Mouse (Mus musculus): ENCODE data around the gene Pspn. TPM values are rescaled to one million over a fixed set of nuclear protein-coding genes. Genes with fewer than 3 reads are reported as not detected.

Gene Pspn
- polyA plus RNA-seq, 1 experiment from 2014 or later = not detected

DNA sequence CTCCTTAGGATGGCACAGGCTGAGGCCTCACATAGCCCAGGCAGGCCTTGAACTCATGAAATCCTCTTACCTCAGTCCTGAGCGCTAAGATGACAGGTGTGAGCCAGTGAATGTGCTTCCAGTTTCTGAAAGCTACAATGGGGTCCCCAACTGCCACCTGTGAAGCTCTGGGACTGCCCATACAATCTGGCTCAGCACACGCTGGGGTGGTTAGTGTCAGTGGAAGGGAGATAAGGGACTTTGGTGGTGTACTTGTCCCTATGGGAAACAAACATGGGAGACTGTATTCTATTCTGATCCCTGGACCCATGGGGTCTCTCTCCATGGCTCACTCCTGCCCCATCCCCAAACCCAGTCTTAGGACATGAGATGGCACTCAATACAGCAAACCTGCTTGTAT, 19.9 kb upstream of the Pspn start:
- ATAC-seq (ENCODE audit: insufficient number of reproducible peaks, low FRiP score, low TSS enrichment, low read depth) = no peak
- H3K4me3 ChIP-seq = no peak overlapping the region
- H3K4me1 ChIP-seq = no peaks in the 10 kb centered on the region
- no peak overlapping the region for H3K9ac ChIP-seq
- 87% methylated on average over 2 of the region's 2 CpGs for WGBS
- no peaks in the 10 kb centered on the region for H3K27me3 ChIP-seq
- H3K4me2 ChIP-seq = no peak overlapping the region
- H3K9me3 ChIP-seq = no peaks in the 10 kb centered on the region
- peaks cover 53% of the 10 kb centered on the region for H3K36me3 ChIP-seq
- H3K27ac ChIP-seq = no peak overlapping the region

- Histone ChIP-seq H3K9ac (no peak overlapping the region), H3K36me3 (peaks cover 16% of the 10 kb centered on the region), H3K4me2 (peak overlapping the region; percentile 81), H3K27ac (peak overlapping the region; percentile 95), H3K4me3 (peak overlapping the region; percentile 75), H3K9me3 (no peaks in the 10 kb centered on the region), H3K27me3 (no peaks in the 10 kb centered on the region), H3K4me1 (peaks cover 19% of the 10 kb centered on the region)
- ATAC-seq (ENCODE audit: insufficient number of reproducible peaks, low FRiP score, low TSS enrichment, low read depth) = no peak
- WGBS = 69% methylated on average over 13 of the region's 13 CpGs
Observed at GRCm38 (mm10) chr17:57012245-57012795, 12.5 kb upstream of the Pspn start.

- no peaks in the 10 kb centered on the region for H3K9me3 ChIP-seq
- peak within 1 kb of the TSS; percentile 75 for H3K4me3 ChIP-seq
- under 1% methylated on average over 51 of the region's 51 CpGs for WGBS
- H3K4me2 ChIP-seq = peak within 1 kb of the TSS; percentile 81
- peaks cover 25% of the 10 kb centered on the region for H3K36me3 ChIP-seq
- peak within 1 kb of the TSS; percentile 79 for H3K9ac ChIP-seq
- H3K27ac ChIP-seq = peak within 1 kb of the TSS; percentile 95
- peaks cover 19% of the 10 kb centered on the region for H3K4me1 ChIP-seq
- H3K27me3 ChIP-seq = no peaks in the 10 kb centered on the region
- peak; percentile 90 for ATAC-seq (ENCODE audit: insufficient number of reproducible peaks, low FRiP score, low TSS enrichment, low read depth)
Observed at GRCm38 (mm10) chr17:57011236-57012141, 11.7 kb upstream of the Pspn start, which contains the start of the genes Gtf2f1 and Gm17949. Gtf2f1 (minus strand) TSS chr17:57011288. Gm17949 (plus strand) TSS chr17:57011469.

- Histone ChIP-seq H3K36me3 (peaks cover 31% of the 10 kb centered on the region), H3K27me3 (no peaks in the 10 kb centered on the region), H3K9ac (peak overlapping the region; percentile 79), H3K4me2 (peak overlapping the region; percentile 81), H3K9me3 (no peaks in the 10 kb centered on the region), H3K4me3 (peak overlapping the region; percentile 75), H3K4me1 (peaks cover 19% of the 10 kb centered on the region), H3K27ac (peak overlapping the region; percentile 86)
- 1% methylated on average over 19 of the region's 19 CpGs for WGBS
- ATAC-seq (ENCODE audit: insufficient number of reproducible peaks, low FRiP score, low TSS enrichment, low read depth) = peak; percentile 41; the same call in 1 of the 2 replicates
Observed at GRCm38 (mm10) chr17:57010911-57011235, 11.1 kb upstream of the Pspn start.

DNA sequence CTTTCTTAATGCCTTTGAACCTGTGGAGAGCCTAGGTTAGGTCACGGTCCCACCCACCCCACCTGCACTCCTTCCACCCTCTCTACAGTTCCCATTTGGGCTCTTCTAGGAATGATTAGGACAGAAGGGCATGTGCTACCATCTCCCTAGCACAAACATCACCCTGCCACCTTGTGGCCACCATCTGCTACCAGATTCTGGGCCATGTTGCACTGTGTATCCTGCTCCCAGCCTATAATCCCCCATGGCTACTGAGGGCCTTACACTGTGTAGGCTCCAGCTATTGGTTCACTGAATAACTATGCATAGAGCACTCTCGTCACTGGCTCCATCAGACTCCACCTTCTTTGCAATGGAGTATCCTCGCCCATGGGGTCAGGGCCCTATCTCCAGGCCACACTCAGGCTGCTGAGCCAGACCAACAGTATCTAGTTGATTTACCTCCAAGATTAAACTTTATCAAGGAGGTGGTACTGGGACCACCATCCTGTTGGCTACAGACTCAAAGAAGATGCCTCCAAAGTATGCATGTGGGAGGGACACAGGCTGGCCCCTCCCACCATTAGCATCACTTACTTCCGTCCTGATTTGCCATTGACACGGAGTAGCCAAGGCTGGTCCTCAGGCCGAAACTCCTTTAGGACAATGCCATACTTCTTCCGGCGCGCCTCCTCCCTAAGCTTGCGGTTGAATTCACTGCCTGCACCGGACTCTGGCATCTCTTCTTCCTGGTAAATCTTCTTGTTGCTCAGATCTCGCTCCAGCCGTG, 7.5 kb upstream of the Pspn start:
- Histone ChIP-seq H3K4me2 (no peak overlapping the region), H3K4me3 (no peak overlapping the region), H3K9ac (no peak overlapping the region), H3K9me3 (no peaks in the 10 kb centered on the region), H3K27me3 (no peaks in the 10 kb centered on the region), H3K4me1 (peaks cover 15% of the 10 kb centered on the region), H3K27ac (no peak overlapping the region; the same call in 1 of the 2 replicates), H3K36me3 (peaks cover 66% of the 10 kb centered on the region)
- 96% methylated on average over 13 of the region's 13 CpGs for WGBS
- ATAC-seq (ENCODE audit: insufficient number of reproducible peaks, low FRiP score, low TSS enrichment, low read depth) = no peak

- Histone ChIP-seq H3K4me2 (no peak overlapping the region), H3K27me3 (no peaks in the 10 kb centered on the region), H3K9ac (no peak overlapping the region), H3K9me3 (no peaks in the 10 kb centered on the region), H3K4me1 (no peaks in the 10 kb centered on the region), H3K27ac (no peak overlapping the region), H3K36me3 (peaks cover 79% of the 10 kb centered on the region), H3K4me3 (no peak overlapping the region)
- 90% methylated on average over 7 of the region's 7 CpGs for WGBS
- no peak for ATAC-seq (ENCODE audit: insufficient number of reproducible peaks, low FRiP score, low TSS enrichment, low read depth)
Observed at GRCm38 (mm10) chr17:57003994-57004393, 4.2 kb upstream of the Pspn start.

DNA sequence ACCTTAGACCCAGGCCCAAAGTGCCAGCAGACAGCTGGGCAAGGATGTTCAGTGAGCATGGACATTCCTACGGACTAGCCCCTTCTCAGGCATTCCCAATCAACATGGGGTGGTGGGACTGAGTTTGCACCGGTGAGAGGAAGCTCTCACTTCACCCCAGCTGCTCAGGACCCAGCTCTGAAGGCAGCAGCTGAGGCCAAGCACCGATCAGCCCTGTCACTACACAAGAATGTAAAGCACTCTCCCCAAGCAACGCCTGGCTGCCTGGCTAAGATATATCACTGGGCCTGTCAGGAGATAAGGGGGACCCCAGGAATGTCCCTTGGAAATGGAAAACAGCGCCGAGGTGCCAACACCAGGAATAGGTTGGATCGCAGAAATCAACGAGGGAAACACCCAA, 1.4 kb upstream of the Pspn start:
- no peak overlapping the region for H3K4me2 ChIP-seq
- no peaks in the 10 kb centered on the region for H3K27me3 ChIP-seq
- peaks cover 10% of the 10 kb centered on the region for H3K4me1 ChIP-seq
- ATAC-seq (ENCODE audit: insufficient number of reproducible peaks, low FRiP score, low TSS enrichment, low read depth) = no peak
- WGBS = 59% methylated on average over 8 of the region's 8 CpGs
- H3K4me3 ChIP-seq = no peak overlapping the region
- no peaks in the 10 kb centered on the region for H3K9me3 ChIP-seq
- peak overlapping the region; percentile 27; the same call in 1 of the 2 replicates for H3K27ac ChIP-seq
- H3K36me3 ChIP-seq = peaks cover 67% of the 10 kb centered on the region
- no peak overlapping the region for H3K9ac ChIP-seq

DNA sequence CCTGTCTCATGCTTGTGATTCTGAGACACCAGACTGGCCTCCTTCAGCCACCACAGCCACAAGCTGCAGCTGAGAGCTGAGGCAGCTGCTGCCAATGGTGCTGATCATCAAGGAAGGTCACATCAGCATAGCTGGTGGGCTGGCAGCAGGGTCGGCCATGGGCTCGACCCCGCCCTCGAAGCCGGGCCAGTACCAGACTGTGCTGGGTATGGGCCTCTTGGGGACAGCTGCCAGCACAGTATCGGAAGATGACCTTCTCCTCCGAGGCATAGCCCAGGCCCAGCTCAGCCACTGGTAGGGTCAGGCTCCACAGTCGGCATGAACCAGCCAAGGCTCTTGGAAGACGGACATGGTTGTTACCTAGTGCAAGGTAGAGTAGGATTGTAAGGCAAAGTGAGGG, 404 bp downstream of the Pspn start:
- 88% methylated on average over 9 of the region's 9 CpGs for WGBS
- Histone ChIP-seq H3K9ac (no peak overlapping the region), H3K9me3 (no peaks in the 10 kb centered on the region), H3K36me3 (peaks cover 67% of the 10 kb centered on the region), H3K4me1 (peaks cover 10% of the 10 kb centered on the region), H3K27ac (no peak overlapping the region), H3K4me3 (no peak overlapping the region), H3K4me2 (no peak overlapping the region), H3K27me3 (no peaks in the 10 kb centered on the region)
- ATAC-seq (ENCODE audit: insufficient number of reproducible peaks, low FRiP score, low TSS enrichment, low read depth) = no peak

DNA sequence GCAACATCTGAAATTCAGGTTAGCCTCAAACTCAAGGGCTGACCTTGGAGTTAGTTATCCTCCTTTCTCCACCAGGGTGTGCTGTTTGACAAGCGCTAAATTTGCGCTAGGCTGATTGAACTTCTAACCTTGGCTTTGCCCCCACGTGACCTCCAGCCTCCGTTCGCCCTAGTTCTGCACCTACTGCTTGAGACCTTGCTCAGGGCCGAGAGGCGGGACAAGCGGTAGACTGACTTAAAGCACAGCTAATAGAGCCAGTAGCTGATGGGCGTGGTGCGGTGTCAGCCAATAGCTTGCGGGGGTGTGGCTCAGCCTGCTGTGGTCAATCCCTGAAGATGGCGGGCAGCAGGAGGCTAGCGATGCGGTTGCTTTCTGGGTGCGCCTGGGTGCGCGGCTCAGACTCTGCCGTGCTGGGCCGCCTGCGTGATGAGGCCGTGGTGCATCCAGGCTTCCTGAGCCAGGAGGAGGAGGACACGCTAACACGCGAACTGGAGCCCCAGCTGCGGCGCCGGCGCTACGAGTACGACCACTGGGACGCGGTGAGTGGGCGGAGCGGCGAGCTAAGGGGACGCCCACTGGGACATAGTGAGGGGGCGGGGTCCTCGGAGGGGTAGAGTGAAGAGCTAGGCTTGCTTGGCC, 2.7 kb downstream of the Pspn start, which contains the start of gene Alkbh7:
Gene Alkbh7, plus strand, starts transcription at position 311 of the 639 bp plus-strand sequence.
- H3K4me1 ChIP-seq = peaks cover 10% of the 10 kb centered on the region
- peak within 1 kb of the TSS; percentile 65 for H3K9ac ChIP-seq
- peak; percentile 98 for ATAC-seq (ENCODE audit: insufficient number of reproducible peaks, low FRiP score, low TSS enrichment, low read depth)
- H3K9me3 ChIP-seq = no peaks in the 10 kb centered on the region
- H3K4me2 ChIP-seq = peak within 1 kb of the TSS; percentile 70
- peaks cover 68% of the 10 kb centered on the region for H3K36me3 ChIP-seq
- H3K27ac ChIP-seq = peak within 1 kb of the TSS; percentile 74
- H3K4me3 ChIP-seq = peak within 1 kb of the TSS; percentile 91
- H3K27me3 ChIP-seq = no peaks in the 10 kb centered on the region
- WGBS = under 1% methylated on average over 38 of the region's 38 CpGs

- Histone ChIP-seq H3K27me3 (no peaks in the 10 kb centered on the region), H3K27ac (no peak overlapping the region), H3K36me3 (peaks cover 69% of the 10 kb centered on the region), H3K9me3 (no peaks in the 10 kb centered on the region), H3K9ac (no peak overlapping the region), H3K4me2 (no peak overlapping the region), H3K4me1 (peaks cover 13% of the 10 kb centered on the region), H3K4me3 (peak overlapping the region; percentile 91)
- no peak for ATAC-seq (ENCODE audit: insufficient number of reproducible peaks, low FRiP score, low TSS enrichment, low read depth)
- 58% methylated on average over 2 of the region's 2 CpGs for WGBS
Observed at GRCm38 (mm10) chr17:56996506-56996905, 3.3 kb downstream of the Pspn start.

GRCm38 (mm10) chr17:56995046-56995445, 4.8 kb downstream of the Pspn start:
- H3K4me2 ChIP-seq = no peak overlapping the region
- H3K27me3 ChIP-seq = no peaks in the 10 kb centered on the region
- no peak overlapping the region for H3K27ac ChIP-seq
- H3K9me3 ChIP-seq = no peaks in the 10 kb centered on the region
- H3K9ac ChIP-seq = no peak overlapping the region
- ATAC-seq (ENCODE audit: insufficient number of reproducible peaks, low FRiP score, low TSS enrichment, low read depth) = no peak
- 91% methylated on average over 8 of the region's 8 CpGs for WGBS
- peaks cover 20% of the 10 kb centered on the region for H3K4me1 ChIP-seq
- H3K36me3 ChIP-seq = peaks cover 68% of the 10 kb centered on the region
- H3K4me3 ChIP-seq = no peak overlapping the region
